Mouse (Mus musculus): ENCODE measurements around the gene Cdca4.
"Not testable (repeated sequence)": the region's sequence is repeated elsewhere in the genome, so short reads cannot be mapped to it uniquely, and the experiment has no call there.

The Cdca4 gene

GRCm38 (mm10) chr12:112822676-112823075 lies 6.5 kb downstream of the Cdca4 start:
- no peak for DNase-seq (ENCODE audit: low spot score)

GRCm38 (mm10) chr12:112821974-112822373 lies 7.2 kb downstream of the Cdca4 start:
- DNase-seq (ENCODE audit: low spot score): no peak

- no peak for DNase-seq (ENCODE audit: low spot score)
Measured at GRCm38 (mm10) chr12:112821216-112821615, 8.0 kb downstream of the Cdca4 start.

GRCm38 (mm10) chr12:112820401-112820999 lies 8.7 kb downstream of the Cdca4 start:
- DNase-seq (ENCODE audit: low spot score): no peak

GRCm38 (mm10) chr12:112819057-112819662 lies 10.1 kb downstream of the Cdca4 start:
- no peak for DNase-seq (ENCODE audit: low spot score)

GRCm38 (mm10) chr12:112816866-112817265 lies 12.4 kb downstream of the Cdca4 start:
- not testable (repeated sequence) for DNase-seq (ENCODE audit: low spot score)

GRCm38 (mm10) chr12:112816294-112816693 lies 12.9 kb downstream of the Cdca4 start:
- no peak for DNase-seq (ENCODE audit: low spot score)

- no peak for DNase-seq (ENCODE audit: low spot score)
Measured at GRCm38 (mm10) chr12:112814682-112815470, 14.3 kb downstream of the Cdca4 start.

- no peak for DNase-seq (ENCODE audit: low spot score)
Measured at GRCm38 (mm10) chr12:112813370-112813769, 15.9 kb downstream of the Cdca4 start.

GRCm38 (mm10) chr12:112810092-112810885 lies 18.9 kb downstream of the Cdca4 start:
- DNase-seq (ENCODE audit: low spot score): no peak

- no peak for DNase-seq (ENCODE audit: low spot score)
Measured at GRCm38 (mm10) chr12:112809641-112810040, 19.6 kb downstream of the Cdca4 start.

- peak; percentile 76 for DNase-seq (ENCODE audit: low spot score)
Measured at GRCm38 (mm10) chr12:112808587-112809364, 20.4 kb downstream of the Cdca4 start, which contains the start of gene Clba1. Clba1 (plus strand) TSS chr12:112808937.

- no peak for DNase-seq (ENCODE audit: low spot score)
Measured at GRCm38 (mm10) chr12:112808212-112808586, 21.0 kb downstream of the Cdca4 start.

GRCm38 (mm10) chr12:112807796-112808195 lies 21.4 kb downstream of the Cdca4 start:
- DNase-seq (ENCODE audit: low spot score): no peak

- no peak for DNase-seq (ENCODE audit: low spot score)
Measured at GRCm38 (mm10) chr12:112806044-112806443, 23.2 kb downstream of the Cdca4 start.

GRCm38 (mm10) chr12:112804046-112804445 lies 25.2 kb downstream of the Cdca4 start:
- no peak for DNase-seq (ENCODE audit: low spot score)

- DNase-seq (ENCODE audit: low spot score): no peak
Measured at GRCm38 (mm10) chr12:112802917-112803316, 26.3 kb downstream of the Cdca4 start.

GRCm38 (mm10) chr12:112801864-112802846 lies 27.1 kb downstream of the Cdca4 start, which contains the start of gene Ahnak2:
Ahnak2 (minus strand) TSS chr12:112802657.
- no peak for DNase-seq (ENCODE audit: low spot score)

GRCm38 (mm10) chr12:112800476-112800875 lies 28.7 kb downstream of the Cdca4 start:
- DNase-seq (ENCODE audit: low spot score): no peak

Data from ovary, postnatal 10 days (tissue).